Mouse (Mus musculus) heart, adult 2 months (tissue): Measurements from ENCODE around the gene B4galnt4.

Experiments
- CTCF ChIP-seq: fragments of 200-600 bp; IDR thresholded peaks from 2 replicates; pipeline ENCODE4 v1.8.1; 2022; ENCODE audit warnings: antibody characterized with exemption, mild to moderate bottlenecking, moderate library complexity
- EP300 ChIP-seq: fragments of 200-500 bp; IDR thresholded peaks from 2 replicates; pipeline ENCODE4 v1.6.1; 2011; ENCODE audit warnings: low read depth, low read length, control low read depth; ENCODE audit not compliant: insufficient read depth
- POLR2A ChIP-seq: fragments of 200-500 bp; IDR thresholded peaks from 2 replicates; pipeline ENCODE4 v1.6.1; 2011; ENCODE audit warnings: mild to moderate bottlenecking, low read depth, low read length, control low read depth; ENCODE audit not compliant: insufficient read depth

DNA sequence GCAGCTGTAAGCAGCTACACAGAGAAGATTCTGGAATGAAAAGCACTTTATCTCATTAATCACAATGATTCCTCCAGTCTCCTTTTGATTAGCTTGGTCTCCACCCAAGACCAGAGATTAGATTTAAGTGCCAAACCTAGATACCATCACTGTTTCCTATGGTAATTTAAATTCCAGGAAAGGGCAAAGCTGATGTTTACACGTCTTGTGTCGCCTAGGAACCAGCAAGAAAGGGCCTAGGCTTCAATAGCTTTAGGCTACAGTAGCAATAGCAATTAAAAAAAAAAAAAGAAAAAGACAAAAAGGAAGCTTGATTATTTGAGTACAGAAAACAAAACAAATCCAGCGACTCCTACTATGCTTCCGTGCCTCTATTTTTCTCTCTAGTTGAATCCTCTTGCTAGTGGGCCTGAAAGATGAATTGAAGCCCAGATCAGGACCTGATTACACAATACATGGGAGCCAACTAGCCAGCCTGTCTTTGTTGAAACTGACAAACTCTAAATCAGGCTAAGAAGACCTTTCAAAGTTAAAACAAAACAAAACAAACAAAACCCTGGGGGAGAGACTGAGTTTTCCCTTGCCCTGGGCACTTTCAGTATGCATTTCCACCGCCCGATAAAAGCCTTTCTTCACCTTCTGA, 34.7 kb upstream of the B4galnt4 start:
- TF ChIP-seq CTCF (no peak), EP300 (no peak), POLR2A (no peak)
